Mouse (Mus musculus) heart, postnatal 4 days (tissue): ENCODE measurements at regions not wholly inside any gene's neighbourhood (a gene's known extent, or its start where the extent isn't known, plus 50 kb on each side); places are given as distances from the start of the nearest gene placed in this dataset.
A peak's percentile ranks its signal among the peaks of the same experiment; 100 is the strongest.

Experiments used
- DNase-seq: peaks from one replicate; pipeline ENCODE4 v3.0.0; 2021

GRCm38 (mm10) chr8:12151679-12152078 lies 126.9 kb upstream of the A230072I06Rik start:
- no peak for DNase-seq

GRCm38 (mm10) chr8:12152825-12153224 lies 125.8 kb upstream of the A230072I06Rik start:
- no peak for DNase-seq

- no peak for DNase-seq
Measured at GRCm38 (mm10) chr8:12156893-12157292, 121.7 kb upstream of the A230072I06Rik start.

- DNase-seq = no peak
Measured at GRCm38 (mm10) chr8:12158188-12158587, 120.4 kb upstream of the A230072I06Rik start.

GRCm38 (mm10) chr8:12162921-12163705 lies 115.5 kb upstream of the A230072I06Rik start:
- DNase-seq = no peak

- DNase-seq = no peak
Measured at GRCm38 (mm10) chr8:12165487-12166152, 113.0 kb upstream of the A230072I06Rik start.

- DNase-seq = no peak
Measured at GRCm38 (mm10) chr8:12171788-12172187, 106.8 kb upstream of the A230072I06Rik start.

GRCm38 (mm10) chr8:12175496-12175895 lies 103.1 kb upstream of the A230072I06Rik start:
- DNase-seq = no peak

GRCm38 (mm10) chr8:12184666-12185065 lies 94.0 kb upstream of the A230072I06Rik start:
- DNase-seq = no peak

GRCm38 (mm10) chr8:12187366-12187765 lies 91.3 kb upstream of the A230072I06Rik start:
- no peak for DNase-seq

- no peak for DNase-seq
Measured at GRCm38 (mm10) chr8:12188451-12188850, 90.2 kb upstream of the A230072I06Rik start.

GRCm38 (mm10) chr8:12188960-12189359 lies 89.7 kb upstream of the A230072I06Rik start:
- no peak for DNase-seq

- peak; percentile 13 for DNase-seq
Measured at GRCm38 (mm10) chr8:12192006-12192405, 86.6 kb upstream of the A230072I06Rik start.

- no peak for DNase-seq
Measured at GRCm38 (mm10) chr8:12205909-12206308, 72.7 kb upstream of the A230072I06Rik start.

GRCm38 (mm10) chr8:12207412-12207811 lies 71.2 kb upstream of the A230072I06Rik start:
- DNase-seq = no peak

GRCm38 (mm10) chr8:12213774-12214173 lies 64.8 kb upstream of the A230072I06Rik start:
- no peak for DNase-seq

GRCm38 (mm10) chr8:12214205-12215019 lies 64.2 kb upstream of the A230072I06Rik start:
- DNase-seq = no peak

- no peak for DNase-seq
Measured at GRCm38 (mm10) chr8:12221506-12221905, 57.1 kb upstream of the A230072I06Rik start.

GRCm38 (mm10) chr8:12223376-12223775 lies 55.2 kb upstream of the A230072I06Rik start:
- no peak for DNase-seq
